Mouse (Mus musculus): ENCODE measurements around the gene Pcdh18. TPM values are rescaled to one million over a fixed set of nuclear protein-coding genes. Genes with fewer than 3 reads are reported as not detected.

Pcdh18 gene
- 1 to 10 TPM; 2.6 to 5.4 (median 3.5) TPM for total RNA-seq (2022)

DNA sequence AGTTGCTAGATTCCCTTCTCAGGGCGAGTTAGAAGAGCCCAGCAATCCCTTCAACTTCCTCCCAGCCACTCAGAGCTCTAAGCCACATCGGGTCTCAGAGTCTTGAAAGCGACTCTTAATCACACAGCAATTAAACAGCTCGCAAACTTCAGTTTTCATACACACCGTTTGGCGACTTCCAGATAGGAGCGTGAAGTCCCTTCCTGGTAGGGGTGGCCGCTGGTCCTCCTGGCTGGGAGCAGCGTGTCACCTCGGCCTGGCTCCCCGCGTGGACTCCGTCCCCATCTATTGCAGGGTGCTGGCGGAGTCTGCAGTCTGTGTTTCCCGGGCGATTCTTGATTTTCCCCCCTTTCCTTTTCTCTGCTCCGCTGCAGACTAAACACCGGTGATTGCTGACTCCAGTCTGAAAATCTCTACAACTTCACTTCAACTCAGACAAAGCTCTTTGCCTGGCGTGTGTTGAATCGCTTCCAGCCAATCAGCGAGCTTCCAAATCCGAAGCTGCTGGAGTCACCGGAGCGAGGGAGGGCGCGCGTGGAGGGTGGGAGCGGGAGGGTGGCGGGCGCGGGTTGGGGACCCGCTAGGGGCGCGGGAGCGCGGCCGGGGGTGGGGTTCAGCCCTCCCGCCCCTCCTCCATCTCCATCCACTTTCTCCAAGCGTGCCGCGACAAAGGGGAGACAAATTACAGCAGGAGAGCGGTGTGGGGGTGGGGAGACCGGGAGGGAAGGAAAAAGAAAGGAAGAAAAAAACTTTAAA lies at the start of gene Pcdh18:
Pcdh18 (minus strand) TSS at position 456 of the 756 bp plus-strand sequence.
- peak; percentile 75 for DNase-seq (ENCODE audit: low spot score)

DNA sequence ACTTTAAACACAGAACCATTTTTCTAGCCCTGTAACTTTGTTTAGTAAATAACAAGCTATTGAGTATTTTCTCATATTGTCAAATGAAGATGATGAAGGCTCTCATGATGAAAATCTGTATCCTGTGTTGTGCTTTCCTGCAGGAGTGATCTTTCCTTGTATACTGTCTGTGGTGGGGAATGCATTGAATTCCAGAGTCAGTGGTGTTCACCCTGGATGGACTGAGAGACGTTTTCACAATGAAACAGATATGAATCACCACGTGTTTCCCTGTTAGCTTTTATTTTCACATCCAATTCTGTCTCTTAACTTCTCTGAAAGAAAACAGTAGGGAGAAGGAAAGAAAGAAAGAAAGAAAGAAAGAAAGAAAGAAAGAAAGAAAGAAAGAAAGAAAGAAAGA lies 49.7 kb upstream of the Pcdh18 start:
- no peak for DNase-seq (ENCODE audit: low spot score)

DNA sequence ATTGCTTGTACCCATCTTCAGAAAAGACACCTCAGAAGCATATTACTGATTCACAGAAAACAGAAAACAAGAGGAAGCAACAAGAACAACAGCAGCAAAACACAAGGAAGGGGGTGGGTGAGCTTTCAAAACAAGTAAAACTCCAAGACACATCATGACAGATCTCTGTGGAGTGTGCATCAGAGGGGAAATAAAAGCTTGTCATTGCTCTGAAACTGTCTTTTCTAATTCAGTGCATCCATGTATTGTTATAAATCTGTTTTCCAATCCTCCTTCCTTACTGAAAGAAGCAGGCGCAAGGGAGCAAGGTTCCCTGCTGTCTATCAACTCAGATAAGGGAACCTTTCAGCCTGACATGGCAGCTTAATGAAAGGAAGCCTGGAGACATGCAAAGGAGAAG lies 48.4 kb upstream of the Pcdh18 start:
- no peak for DNase-seq (ENCODE audit: low spot score)

DNA sequence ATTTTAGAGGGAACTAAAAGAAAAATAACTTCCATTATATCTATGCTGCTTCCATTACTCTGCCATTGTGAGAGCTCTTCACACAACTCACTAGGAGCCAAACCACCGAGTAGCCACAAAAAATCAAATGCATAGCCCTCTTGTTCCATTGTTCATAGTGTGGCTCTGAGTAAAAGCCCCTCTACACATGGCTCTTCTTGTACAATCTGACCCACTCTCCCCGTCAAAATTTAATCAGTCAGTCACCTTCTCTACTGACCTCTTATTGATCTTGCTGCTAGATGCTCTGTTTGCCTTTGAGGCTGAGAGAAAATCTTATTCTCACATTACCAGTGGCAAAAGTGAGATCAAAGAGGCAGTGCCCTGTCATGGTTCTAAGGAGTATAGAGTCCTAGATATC lies 31.2 kb upstream of the Pcdh18 start:
- DNase-seq (ENCODE audit: low spot score) = no peak

DNA sequence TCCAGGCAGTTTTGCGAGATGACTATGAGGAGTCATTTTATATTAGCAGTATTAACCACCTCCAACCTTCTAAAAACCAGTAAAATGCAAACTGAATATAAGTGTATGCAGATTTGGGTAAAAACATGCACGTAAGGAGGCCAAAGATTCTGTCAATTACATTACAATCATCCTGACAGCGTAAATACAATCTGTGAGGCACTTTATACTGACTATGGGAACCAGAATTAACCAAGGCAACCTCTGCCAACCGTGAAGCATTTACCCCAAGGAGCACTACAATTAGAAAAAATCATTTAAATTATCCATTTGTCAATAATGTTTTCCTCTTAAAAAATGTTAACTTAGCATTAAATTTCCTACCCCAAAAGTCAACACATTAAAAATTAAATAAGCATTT lies 30.6 kb upstream of the Pcdh18 start:
- DNase-seq (ENCODE audit: low spot score) = no peak

DNA sequence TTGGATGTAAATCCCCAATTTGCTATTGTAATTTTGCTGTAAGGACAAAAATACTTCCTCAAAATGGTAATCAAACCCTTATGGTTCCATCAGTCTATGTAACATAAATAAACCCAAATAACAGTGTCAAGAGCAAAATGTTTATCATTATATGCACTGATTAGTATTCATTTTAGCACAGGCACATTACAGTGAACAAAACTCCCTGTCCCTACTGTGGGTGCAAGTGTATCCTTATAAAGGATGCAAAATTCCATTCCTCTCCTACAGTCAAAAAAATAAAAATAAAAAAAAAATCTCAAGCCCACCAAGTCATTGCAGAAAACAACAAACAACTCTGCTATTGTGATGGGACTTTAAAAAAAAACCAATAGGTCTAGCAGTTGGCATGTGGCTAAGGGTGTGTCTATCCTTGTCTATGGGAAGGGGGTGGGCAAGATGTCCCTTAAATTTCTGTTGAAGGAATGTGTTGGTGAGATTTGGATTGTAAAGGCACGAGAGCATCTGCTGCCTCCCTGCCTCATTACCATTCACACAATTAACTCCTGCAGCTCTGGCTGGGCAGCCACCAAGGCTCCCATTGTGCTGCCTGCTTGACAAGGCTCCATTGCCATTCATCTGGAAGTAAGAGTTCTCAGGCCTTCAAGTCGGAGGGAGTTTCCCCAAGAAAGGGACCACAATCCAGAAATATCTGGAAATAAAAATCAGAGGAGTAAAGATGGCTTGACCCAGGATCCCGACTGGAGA lies 12.0 kb upstream of the Pcdh18 start:
- DNase-seq (ENCODE audit: low spot score) = no peak

DNA sequence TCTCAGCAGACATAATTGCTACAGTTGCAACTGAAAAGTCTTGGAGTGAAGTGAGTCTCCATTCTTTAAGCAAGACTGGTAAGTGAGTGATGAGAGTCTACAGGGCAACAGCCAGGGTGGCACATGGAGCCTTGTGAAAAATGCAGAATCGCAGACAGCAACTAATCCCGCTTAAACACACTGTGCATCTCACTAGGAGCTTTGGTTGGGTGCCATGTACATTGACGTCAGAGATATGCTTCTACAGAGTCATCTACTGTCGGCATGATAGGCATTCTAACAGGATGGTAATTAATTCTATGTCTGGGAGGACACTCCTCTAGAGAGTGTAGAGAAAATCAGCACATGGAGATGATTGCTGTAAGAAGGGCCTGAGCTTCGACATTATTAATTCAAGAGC lies 5.6 kb upstream of the Pcdh18 start:
- DNase-seq (ENCODE audit: low spot score) = no peak

DNA sequence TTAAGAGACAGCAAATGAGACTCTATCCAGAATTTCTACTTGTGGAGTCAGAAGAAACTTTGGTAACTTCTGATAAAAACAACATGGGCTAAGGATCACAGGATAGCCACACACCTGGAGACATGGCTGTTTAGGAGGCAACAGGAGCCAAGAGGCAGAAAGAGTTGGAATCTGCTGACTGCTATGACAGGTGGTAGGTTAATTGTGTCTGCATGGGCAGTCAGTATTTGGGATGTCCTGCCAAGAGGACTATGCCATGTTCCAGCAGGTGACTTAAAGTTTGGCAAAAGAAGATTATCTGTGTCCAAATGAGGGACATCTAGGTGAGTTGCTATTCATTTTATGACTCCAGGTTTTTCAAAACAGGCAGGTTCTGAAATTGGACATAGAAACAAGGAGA lies 4.8 kb upstream of the Pcdh18 start:
- DNase-seq (ENCODE audit: low spot score) = no peak

DNA sequence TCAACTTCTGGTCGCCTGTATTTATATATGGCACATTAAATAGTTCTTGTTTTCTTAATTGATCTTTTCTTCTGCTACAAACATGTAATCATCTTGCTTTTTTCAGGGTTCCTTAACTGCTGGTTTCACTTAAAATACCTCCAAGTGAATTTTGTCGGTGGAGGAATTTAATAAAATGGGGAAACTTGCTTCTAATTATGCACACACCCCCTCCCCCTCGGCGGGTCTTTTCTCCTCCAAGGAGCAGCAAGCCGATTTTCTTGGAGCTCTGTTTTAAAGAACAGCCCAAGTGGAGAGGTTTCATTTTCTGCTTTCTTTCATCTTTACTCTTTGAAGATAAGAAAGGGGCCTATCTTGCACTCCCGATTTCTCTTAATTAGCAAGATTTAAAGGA lies 498 bp upstream of the Pcdh18 start:
- DNase-seq (ENCODE audit: low spot score) = no peak

DNA sequence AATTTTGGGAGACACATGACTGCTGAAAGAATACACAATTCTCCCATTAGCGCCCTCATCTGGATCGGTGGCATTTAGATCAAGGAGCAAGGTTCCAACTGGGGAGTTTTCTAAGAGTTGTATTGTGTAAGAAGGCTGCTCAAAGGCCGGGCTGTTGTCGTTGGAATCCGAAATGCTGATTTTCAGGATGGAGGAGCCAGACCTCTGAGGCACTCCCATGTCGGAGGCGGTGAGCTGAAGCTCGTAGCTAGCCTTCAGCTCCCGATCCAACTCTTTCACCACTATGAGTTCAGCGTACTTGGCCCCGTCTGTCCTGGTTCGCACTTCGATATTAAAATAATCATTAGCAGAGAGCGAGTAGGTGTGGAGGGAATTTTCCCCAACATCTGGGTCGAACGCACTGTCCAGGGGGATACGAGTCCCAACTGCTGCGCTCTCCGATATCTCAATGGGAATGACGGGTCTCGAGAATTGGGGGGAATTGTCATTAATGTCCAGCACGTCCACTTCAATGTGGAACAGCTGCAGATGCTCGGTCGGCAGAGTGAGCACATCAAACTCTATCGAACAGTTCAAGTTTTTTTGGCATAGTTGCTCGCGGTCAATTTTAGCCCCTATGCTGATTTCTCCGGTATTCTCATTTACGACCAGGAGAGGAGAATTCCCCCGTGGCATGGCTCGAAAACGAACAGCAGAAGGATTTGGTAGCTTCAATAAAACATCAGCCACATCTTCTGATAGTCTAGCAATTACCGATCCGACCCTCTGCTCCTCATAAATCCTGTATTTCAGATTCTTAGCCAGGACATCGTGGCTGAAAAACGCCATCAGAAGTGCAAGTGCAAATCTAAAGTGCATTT lies 909 bp downstream of the Pcdh18 start:
- DNase-seq (ENCODE audit: low spot score) = peak; percentile 63

DNA sequence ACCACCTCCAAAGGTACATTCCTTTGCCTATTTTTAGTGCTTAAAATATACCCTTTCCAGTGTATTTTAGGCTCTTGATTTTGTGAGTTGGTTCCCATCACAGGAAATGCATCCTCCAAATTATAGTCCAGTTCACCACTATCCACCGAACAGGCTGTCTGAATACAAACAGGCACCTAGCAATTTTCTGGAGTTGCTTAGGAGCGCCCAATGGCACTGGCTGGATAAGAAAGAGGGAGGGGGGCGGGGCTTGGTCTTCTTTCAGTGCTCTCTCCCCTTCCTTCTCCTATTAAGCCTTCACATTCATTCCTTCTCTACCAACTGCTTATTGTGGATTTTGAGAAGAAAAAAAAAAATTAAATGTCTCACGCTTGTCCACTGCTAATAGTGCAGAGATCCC lies 4.4 kb downstream of the Pcdh18 start:
- DNase-seq (ENCODE audit: low spot score) = no peak

DNA sequence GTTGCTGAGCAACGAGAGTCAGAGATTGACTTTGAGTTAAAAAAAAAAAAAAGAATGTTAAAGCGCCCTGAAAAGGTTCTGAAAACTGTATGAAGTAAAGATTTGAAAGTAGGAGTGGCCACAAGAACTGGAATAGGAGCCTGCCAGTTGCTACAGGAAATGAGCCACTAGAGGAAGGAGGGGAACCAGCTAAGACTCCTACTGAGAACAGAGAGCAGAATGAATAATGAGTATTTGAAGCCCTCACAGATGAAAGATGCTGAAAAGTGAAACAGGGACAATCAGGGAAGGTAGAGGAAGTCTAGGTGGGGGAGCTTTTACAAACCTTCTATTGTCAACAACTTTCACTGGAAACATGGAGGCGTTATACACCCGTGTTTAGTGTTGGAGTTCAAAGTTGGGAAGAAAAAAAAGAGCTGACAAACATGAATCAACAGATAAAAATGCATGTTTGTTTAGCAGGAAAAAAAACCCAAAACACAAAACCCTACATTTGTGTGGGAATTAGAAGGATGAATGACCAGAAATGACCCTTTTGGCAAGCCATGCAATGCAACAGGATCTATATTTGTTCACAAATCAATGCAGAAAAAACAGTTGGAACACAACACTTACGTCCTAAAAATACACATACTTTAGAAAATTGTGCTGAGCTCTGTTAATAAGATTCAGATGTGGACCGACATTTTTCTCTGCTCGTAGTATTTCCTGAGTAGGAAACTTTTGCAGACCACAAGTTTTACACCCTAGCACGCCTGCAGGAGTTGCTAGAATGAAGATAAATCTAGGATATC lies 7.4 kb downstream of the Pcdh18 start:
- DNase-seq (ENCODE audit: low spot score) = peak; percentile 16

DNA sequence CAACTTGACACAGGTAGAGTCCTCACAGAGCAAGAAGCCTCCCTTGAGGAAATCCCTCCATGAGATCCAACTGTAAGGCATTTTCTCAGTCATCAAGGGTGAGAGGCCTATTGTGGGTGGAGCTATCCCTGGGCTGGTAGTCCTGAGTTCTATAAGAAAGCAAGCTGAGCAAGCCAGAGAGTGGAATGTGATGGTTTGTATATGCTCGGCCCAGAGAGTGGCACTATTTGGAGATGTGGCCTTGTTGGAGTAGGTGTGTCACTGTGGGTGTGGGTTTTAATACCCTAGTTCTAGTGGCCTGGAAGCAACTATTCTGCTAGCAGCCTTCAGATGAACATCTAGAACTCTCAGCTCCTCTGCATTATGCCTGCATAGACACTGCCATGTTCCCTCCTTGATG lies 9.1 kb downstream of the Pcdh18 start:
- no peak for DNase-seq (ENCODE audit: low spot score)

DNA sequence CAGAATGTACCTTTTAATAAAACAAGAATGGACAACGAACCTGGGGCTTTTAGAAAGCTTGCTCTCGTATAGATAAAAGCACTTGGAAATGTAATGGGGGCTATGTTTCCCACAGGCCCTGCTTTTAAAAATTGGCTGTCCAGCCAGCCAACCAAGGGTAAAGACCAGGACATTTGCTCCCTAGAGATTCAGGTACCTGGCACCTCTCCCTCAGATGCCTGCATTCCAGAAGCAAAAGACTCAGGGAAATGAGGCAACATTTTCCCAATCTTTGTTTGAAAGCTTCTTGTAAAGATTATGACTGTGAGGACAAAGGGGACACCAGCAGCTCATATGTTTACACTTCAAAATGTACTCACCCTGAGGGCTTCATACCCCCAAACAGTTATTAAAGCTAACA lies 18.1 kb downstream of the Pcdh18 start:
- no peak for DNase-seq (ENCODE audit: low spot score)

DNA sequence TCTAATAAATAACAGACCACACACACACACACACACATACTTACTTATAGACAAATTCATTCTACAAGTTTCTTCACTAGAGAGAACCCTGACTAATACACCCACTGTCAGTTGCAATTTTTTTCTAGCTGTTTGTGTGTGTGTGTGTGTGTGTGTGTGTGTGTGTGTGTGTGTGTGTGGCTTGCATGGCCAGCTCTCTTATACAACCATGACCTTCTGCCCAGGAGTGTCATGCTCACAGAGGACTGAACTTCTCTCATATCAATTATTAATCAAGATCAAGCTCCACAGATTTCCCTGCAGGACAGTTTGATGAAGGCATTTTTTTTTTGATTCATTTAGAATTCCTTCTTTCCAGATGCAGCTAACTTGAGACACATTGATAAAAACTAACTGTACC lies 18.6 kb downstream of the Pcdh18 start:
- DNase-seq (ENCODE audit: low spot score) = no peak

DNA sequence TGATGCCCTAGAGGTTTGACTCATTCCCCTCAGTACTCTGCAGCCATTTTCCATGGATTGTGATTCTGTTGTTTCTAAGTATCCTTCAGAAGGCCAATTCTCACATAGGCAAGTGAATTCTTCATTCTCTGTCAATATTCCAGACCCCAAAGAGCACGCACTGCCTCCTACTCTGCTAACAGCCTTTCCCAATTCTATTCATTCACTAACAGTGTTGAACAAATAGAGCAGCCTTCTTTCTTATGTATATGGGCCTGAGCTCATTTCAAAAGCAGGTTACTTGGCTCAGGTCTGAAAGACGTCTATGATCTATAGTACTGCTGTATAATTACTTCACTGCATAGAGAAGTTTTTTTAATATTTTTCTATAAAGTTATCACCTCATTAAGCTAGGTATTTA lies 50.6 kb downstream of the Pcdh18 start:
- DNase-seq (ENCODE audit: low spot score) = no peak

DNA sequence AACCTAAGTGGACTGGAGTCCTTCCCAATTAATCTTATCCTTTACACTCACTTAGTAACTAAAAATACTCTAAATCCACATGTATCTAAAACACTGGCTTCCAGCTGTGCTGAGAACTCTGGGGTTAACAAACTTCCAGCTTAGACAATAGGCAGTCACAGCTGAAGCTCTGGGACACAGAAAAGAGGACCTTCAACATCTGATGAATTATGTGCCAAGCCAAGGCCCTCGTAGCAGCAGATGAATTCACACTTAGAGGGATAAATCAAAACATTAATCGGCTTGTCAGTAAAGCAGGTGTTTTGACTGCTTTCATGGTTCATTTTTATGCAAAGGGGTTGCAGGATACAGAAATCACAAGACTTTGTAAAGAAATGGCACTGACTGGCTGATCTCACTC lies 57.2 kb downstream of the Pcdh18 start:
- no peak for DNase-seq (ENCODE audit: low spot score)
